In the genomic region with DNA sequence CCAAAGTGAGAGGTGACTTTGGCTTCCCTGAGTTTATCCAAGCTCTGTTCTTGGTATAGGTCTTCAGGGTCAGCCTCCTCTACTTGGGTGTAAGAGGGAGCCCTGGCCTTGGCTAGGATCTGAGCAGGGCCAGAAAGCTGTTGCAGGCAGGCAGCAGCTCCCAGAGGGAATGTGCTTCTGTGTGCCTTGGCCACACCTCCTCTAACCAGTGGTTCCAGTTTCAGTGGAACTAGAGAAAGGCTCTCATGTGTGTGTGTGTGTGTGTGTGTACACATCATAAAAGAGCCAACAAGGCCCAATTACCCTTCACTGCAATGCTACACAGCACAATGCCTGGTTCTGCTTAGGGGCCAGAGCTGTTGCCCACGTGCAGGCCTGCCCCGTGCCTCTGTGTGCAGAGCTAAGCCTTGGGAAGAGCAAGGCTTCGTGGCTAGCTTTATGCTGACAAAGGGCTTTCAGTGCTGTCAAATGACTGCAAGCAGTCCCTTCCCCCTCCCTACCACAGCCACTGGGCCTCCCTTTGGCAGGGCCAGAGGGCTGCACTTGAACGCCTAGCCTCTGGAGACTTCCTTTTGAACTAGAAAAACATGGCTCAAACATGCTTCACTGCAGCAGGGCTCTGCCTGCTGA, we compare ENCODE assay signal across 8 mouse cellular contexts. TPM values are rescaled to one million over a fixed set of nuclear protein-coding genes. Genes with fewer than 3 reads are reported as not detected.
A peak's percentile ranks its signal among the peaks of the same experiment; 100 is the strongest.
DNase-seq lines count a peak whose midpoint lies in the region; ATAC-seq and TF ChIP-seq lines count a peak whose summit lies in the region.

No protein-coding gene starts in this region.

- no peaks in the 10 kb centered on the region for H3K9me3 ChIP-seq in E14TG2a.4 (ENCODE audit: low read length)
- H3K9me3 ChIP-seq in intestine, embryonic 16.5 days (ENCODE audit: control insufficient read depth, low read length) = no peaks in the 10 kb centered on the region
- H3K9me3 ChIP-seq in liver, embryonic 16.5 days (replicated peaks; ENCODE audit: control insufficient read depth, low read length) = no peaks in the 10 kb centered on the region

- peak; percentile 83 for DNase-seq in brain, embryonic 14.5 days (ENCODE audit: low read depth)
- peak; percentile 63 for DNase-seq in gastrocnemius, postnatal 25 days
- DNase-seq in ovary, postnatal 14 days (ENCODE audit: low spot score) = peak; percentile 33
- no peak for DNase-seq in thymus, postnatal 14 days
- no peak for DNase-seq in cerebellum, adult 2 months

- peak overlapping the region; percentile 44 for H3K4me3 ChIP-seq in E14TG2a.4 (replicated peaks; ENCODE audit: low read length)
- no peak overlapping the region for H3K4me3 ChIP-seq in intestine, embryonic 16.5 days (ENCODE audit: low read length)
- H3K4me3 ChIP-seq in liver, embryonic 16.5 days (ENCODE audit: low read depth, low read length) = no peak overlapping the region
- H3K4me3 ChIP-seq in cerebellum, adult 2 months (replicated peaks; ENCODE audit: insufficient read depth, low read depth, low read length) = no peak overlapping the region

- peaks cover 32% of the 10 kb centered on the region for H3K4me1 ChIP-seq in E14TG2a.4 (replicated peaks; ENCODE audit: low read depth, low read length)
- peaks cover 31% of the 10 kb centered on the region for H3K4me1 ChIP-seq in intestine, embryonic 16.5 days (ENCODE audit: control insufficient read depth, insufficient read depth, low read length)
- no peaks in the 10 kb centered on the region for H3K4me1 ChIP-seq in liver, embryonic 16.5 days (ENCODE audit: control insufficient read depth, low read depth, low read length)
- H3K4me1 ChIP-seq in cerebellum, adult 2 months (ENCODE audit: control insufficient read depth, insufficient read depth, low read length) = peaks cover 27% of the 10 kb centered on the region

- no peaks in the 10 kb centered on the region for H3K27me3 ChIP-seq in E14TG2a.4 (ENCODE audit: insufficient read depth, low read length)
- no peaks in the 10 kb centered on the region for H3K27me3 ChIP-seq in intestine, embryonic 16.5 days (replicated peaks; ENCODE audit: control insufficient read depth, insufficient read depth, low read length)
- H3K27me3 ChIP-seq in liver, embryonic 16.5 days (ENCODE audit: control insufficient read depth, insufficient read depth, low read depth, low read length) = no peaks in the 10 kb centered on the region
- H3K27me3 ChIP-seq in cerebellum, adult 2 months (ENCODE audit: control insufficient read depth, insufficient read depth, low read length) = no peaks in the 10 kb centered on the region

- peak; percentile 88 for ATAC-seq in intestine, embryonic 16.5 days
- peak; percentile 61 for ATAC-seq in liver, embryonic 16.5 days (ENCODE audit: low read depth)

- no peak for TF ChIP-seq CTCF in E14TG2a.4 (conservative IDR thresholded peaks at IDR 0.05; ENCODE audit: low read length)
- TF ChIP-seq CTCF in brain, embryonic 14.5 days (IDR thresholded peaks at IDR 0.05; ENCODE audit: borderline replicate concordance, extremely low read depth, insufficient read depth, insufficient read length) = no peak
- TF ChIP-seq CTCF in cerebellum, adult 2 months (IDR thresholded peaks at IDR 0.05; ENCODE audit: borderline replicate concordance, insufficient read depth, low read depth, low read length) = no peak

- WGBS in intestine, embryonic 16.5 days = 8% methylated on average over 4 of the region's 4 CpGs
- 31% methylated on average over 4 of the region's 4 CpGs for WGBS in liver, embryonic 16.5 days (ENCODE audit: insufficient replicate concordance)
- 78% methylated on average over 4 of the region's 4 CpGs for WGBS in cerebellum, adult 2 months

- TF ChIP-seq POLR2A in brain, embryonic 14.5 days (IDR thresholded peaks at IDR 0.05; ENCODE audit: borderline replicate concordance, extremely low read depth, insufficient read depth, insufficient read length, poor library complexity, severe bottlenecking) = no peak
- TF ChIP-seq POLR2A in cerebellum, adult 2 months (IDR thresholded peaks at IDR 0.05; ENCODE audit: borderline replicate concordance, insufficient read depth, low read length) = no peak

- peak overlapping the region; percentile 59 for H3K9ac ChIP-seq in intestine, embryonic 16.5 days (ENCODE audit: low read depth, low read length)
- H3K9ac ChIP-seq in liver, embryonic 16.5 days (ENCODE audit: low read depth, low read length) = no peak overlapping the region

- no peak overlapping the region for H3K4me2 ChIP-seq in intestine, embryonic 16.5 days (ENCODE audit: low read depth, low read length)
- H3K4me2 ChIP-seq in liver, embryonic 16.5 days (ENCODE audit: low read depth, low read length) = no peak overlapping the region

- no peaks in the 10 kb centered on the region for H3K36me3 ChIP-seq in E14TG2a.4 (ENCODE audit: insufficient read depth, low read length)
- H3K36me3 ChIP-seq in intestine, embryonic 16.5 days (ENCODE audit: control insufficient read depth, insufficient read depth, low read length) = no peaks in the 10 kb centered on the region
- no peaks in the 10 kb centered on the region for H3K36me3 ChIP-seq in liver, embryonic 16.5 days (ENCODE audit: control insufficient read depth, insufficient read depth)

- H3K27ac ChIP-seq in intestine, embryonic 16.5 days (ENCODE audit: low read length) = peak overlapping the region; percentile 90
- H3K27ac ChIP-seq in liver, embryonic 16.5 days (ENCODE audit: low read length) = no peak overlapping the region
- no peak overlapping the region for H3K27ac ChIP-seq in cerebellum, adult 2 months (ENCODE audit: insufficient read depth, low read length)

RNA-seq across cellular contexts. Expression of a gene that starts 54.1 kb away (rescaled TPM):
- not detected in 2 replicates for polyA plus RNA-seq in brain, embryonic 14.5 days (2012; rRNA removed)
- total RNA-seq in gastrocnemius, postnatal 25 days (2021) = not detected
- polyA plus RNA-seq in intestine, embryonic 16.5 days (2015; fragmentation: Nextera tagmentation; extraction: Ambion mirVana) = not detected in 2 replicates
- not detected in 2 replicates for polyA plus RNA-seq in liver, embryonic 16.5 days (2015; fragmentation: Nextera tagmentation; extraction: Ambion mirVana)
- polyA plus RNA-seq in cerebellum, adult 2 months (2012; rRNA removed) = not detected in 2 replicates

Comparison
In these comparisons a context has a peak if more than half of its experiments do, and no peak if none do; other contexts are left out.
1. DNase-seq: peak in brain, embryonic 14.5 days (single experiment), gastrocnemius, postnatal 25 days (single experiment) and ovary, postnatal 14 days (single experiment); none in thymus, postnatal 14 days (single experiment) and cerebellum, adult 2 months (0 of 2).